In the genomic region with DNA sequence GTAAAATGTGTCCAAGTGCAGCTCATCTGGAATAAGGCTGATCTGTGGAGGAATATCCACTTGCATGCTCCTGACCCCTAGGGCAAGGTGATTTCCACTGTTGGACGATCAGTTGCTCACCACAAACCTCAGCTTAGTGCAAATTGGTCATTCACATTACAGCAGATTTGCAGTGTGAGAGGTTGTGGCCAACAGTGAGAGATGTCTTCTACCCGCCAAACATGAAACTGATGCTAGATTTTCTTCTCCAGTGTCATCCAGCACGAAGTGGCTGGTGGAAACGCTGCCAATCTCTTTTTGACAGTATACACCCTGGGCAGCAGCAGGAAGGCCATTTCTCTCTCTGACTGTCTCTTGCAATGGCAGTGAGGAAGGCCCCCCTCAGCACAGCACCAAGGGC, we compare ENCODE assay signal across 8 mouse cellular contexts. TPM values are rescaled to one million over a fixed set of nuclear protein-coding genes. Genes with fewer than 3 reads are reported as not detected.
DNase-seq lines count a peak whose midpoint lies in the region; ATAC-seq and TF ChIP-seq lines count a peak whose summit lies in the region.

No protein-coding gene starts in this region.

- peak overlapping the region; percentile 97 for H3K27ac ChIP-seq in hindbrain, embryonic 14.5 days

- peaks cover 1% of the 10 kb centered on the region for H3K27me3 ChIP-seq in megakaryocyte, embryonic 14.5 days (replicated peaks)
- no peaks in the 10 kb centered on the region for H3K27me3 ChIP-seq in hindbrain, embryonic 14.5 days (ENCODE audit: control insufficient read depth, insufficient read depth, low read length)
- H3K27me3 ChIP-seq in myocyte (ENCODE audit: control insufficient read depth, insufficient read depth, insufficient read length), result no peaks in the 10 kb centered on the region

- H3K4me2 ChIP-seq in hindbrain, embryonic 14.5 days (replicated peaks), result peak overlapping the region; percentile 75
- peak overlapping the region; percentile 87 for H3K4me2 ChIP-seq in myocyte (ENCODE audit: low read depth)

- H3K4me3 ChIP-seq in megakaryocyte, embryonic 14.5 days (replicated peaks), result peak overlapping the region; percentile 29
- peak overlapping the region; percentile 94 for H3K4me3 ChIP-seq in hindbrain, embryonic 14.5 days (replicated peaks; ENCODE audit: low read length)
- peak overlapping the region; percentile 85 for H3K4me3 ChIP-seq in myocyte

- H3K79me2 ChIP-seq in myocyte (ENCODE audit: control insufficient read depth, insufficient read depth), result peaks cover 31% of the 10 kb centered on the region

- no peaks in the 10 kb centered on the region for H3K9me3 ChIP-seq in megakaryocyte, embryonic 14.5 days
- no peaks in the 10 kb centered on the region for H3K9me3 ChIP-seq in hindbrain, embryonic 14.5 days (ENCODE audit: control insufficient read depth, low read length)

- H3K4me1 ChIP-seq in megakaryocyte, embryonic 14.5 days, result peaks cover 43% of the 10 kb centered on the region
- peaks cover 21% of the 10 kb centered on the region for H3K4me1 ChIP-seq in hindbrain, embryonic 14.5 days (replicated peaks; ENCODE audit: control insufficient read depth, insufficient read depth, low read length)

- no peak for ATAC-seq in megakaryocyte, adult 5-6 weeks (ENCODE audit: poor library complexity, severe bottlenecking)
- no peak for ATAC-seq in hindbrain, embryonic 14.5 days (ENCODE audit: low FRiP score)

- WGBS in hindbrain, embryonic 14.5 days, result 84% methylated on average over 4 of the region's 4 CpGs

- peaks cover 9% of the 10 kb centered on the region for H3K36me3 ChIP-seq in megakaryocyte, embryonic 14.5 days (replicated peaks; ENCODE audit: low read length)
- H3K36me3 ChIP-seq in hindbrain, embryonic 14.5 days (replicated peaks; ENCODE audit: control insufficient read depth, insufficient read depth), result peaks cover 18% of the 10 kb centered on the region
- H3K36me3 ChIP-seq in myocyte (ENCODE audit: control insufficient read depth, insufficient read depth), result no peaks in the 10 kb centered on the region

- TF ChIP-seq POLR2A in myocyte (IDR thresholded peaks at IDR 0.05; ENCODE audit: insufficient read length, low read depth), result no peak

- DNase-seq in adrenal gland, postnatal 14 days, result peak; percentile 12
- no peak for DNase-seq in adrenal gland, adult 2 months
- no peak for DNase-seq in hindbrain, embryonic 14.5 days (ENCODE audit: low spot score)
- no peak for DNase-seq in left cerebral cortex, postnatal 36 days (ENCODE audit: low spot score in 2 of 2)
- no peak for DNase-seq in spleen, adult 18-20 months

- intact Hi-C loops in left cerebral cortex, postnatal 36 days (cut with DNase I), result loop anchor here (5.0 kb wide), 2 partner anchors 53 to 98 kb away; partner anchors contain the start of genes Dnaaf2, Gm49383 and Klhdc1

- peak overlapping the region; percentile 99 for H3K9ac ChIP-seq in hindbrain, embryonic 14.5 days

- H3ac ChIP-seq in myocyte (ENCODE audit: control insufficient read depth, insufficient read length), result no peak overlapping the region

TF ChIP-seq in myocyte, 11 proteins besides CTCF, POLR2A, EP300 and RAD21:
- TF ChIP-seq REST (IDR thresholded peaks at IDR 0.05; ENCODE audit: insufficient read depth, insufficient read length) (no peak), POLR2AphosphoS2 (IDR thresholded peaks at IDR 0.05; ENCODE audit: insufficient read length, low read depth) (no peak), MYOG (IDR thresholded peaks at IDR 0.05; ENCODE audit: control insufficient read depth in 1 of 3, insufficient read depth in 1 of 3, insufficient read length in 2 of 3, low read depth in 2 of 3) (no peak), MAX (IDR thresholded peaks at IDR 0.05; ENCODE audit: low read depth) (no peak), CEBPB (IDR thresholded peaks at IDR 0.05; ENCODE audit: insufficient read depth, poor library complexity, severe bottlenecking) (no peak), E2F4 (IDR thresholded peaks at IDR 0.05; ENCODE audit: insufficient read depth) (no peak), TCF3 (IDR thresholded peaks at IDR 0.05; ENCODE audit: insufficient read length, low read depth) (no peak), TCF12 (IDR thresholded peaks at IDR 0.05; ENCODE audit: insufficient read depth, poor library complexity, severe bottlenecking) (no peak), SRF (IDR thresholded peaks at IDR 0.05; ENCODE audit: control insufficient read depth, insufficient read length, low read depth) (no peak), USF1 (IDR thresholded peaks at IDR 0.05; ENCODE audit: low read depth) (no peak), MYOD1 (IDR thresholded peaks at IDR 0.05; ENCODE audit: control insufficient read depth in 1 of 3, insufficient read length in 2 of 3, low read depth in 2 of 3) (no peak)

RNA-seq across cellular contexts. Expression of gene Klhdc2, which starts 0.8 kb away (rescaled TPM):
- 55.6 and 67.7 TPM in 2 replicates for total RNA-seq in adrenal gland, postnatal 14 days (2021)
- 10 to 100 TPM; 41.6 to 66.7 TPM for total RNA-seq in adrenal gland, adult 2 months (2021)
- 69.8 and 83.5 TPM in 2 replicates for polyA plus RNA-seq in adrenal gland, adult 2 months (2012; rRNA removed)
- 7.4 and 26.4 TPM in 2 replicates for polyA plus RNA-seq in megakaryocyte, embryonic 14.5 days (2012; ENCODE audit: insufficient read depth, low replicate concordance)
- total RNA-seq in megakaryocyte, adult 5-6 weeks (2015), result 35.7 and 38.6 TPM in 2 replicates
- total RNA-seq in megakaryocyte, adult 5-6 weeks (2017), result 34.6 and 36.8 TPM in 2 replicates
- polyA plus RNA-seq in hindbrain, embryonic 14.5 days (2014; fragmentation: Nextera tagmentation; extraction: Ambion mirVana), result 286 TPM in 2 replicates
- polyA plus RNA-seq in myocyte (2012; fragmentation: generic; extraction: Trizol), result 59.9 TPM
- total RNA-seq in left cerebral cortex, postnatal 36 days (2021), result 100 to 1,000 TPM; 128 to 146 TPM

RNA-seq across cellular contexts. Expression of gene Klhdc1, which starts 54.7 kb away (rescaled TPM):
- total RNA-seq in adrenal gland, postnatal 14 days (2021), result 7.8 and 10.0 TPM in 2 replicates
- 1 to 10 TPM; 6.6 to 8.7 TPM for total RNA-seq in adrenal gland, adult 2 months (2021)
- 0.27 and 0.48 TPM in 2 replicates for polyA plus RNA-seq in adrenal gland, adult 2 months (2012; rRNA removed)
- 1.1 and 1.2 TPM in 2 replicates for polyA plus RNA-seq in megakaryocyte, embryonic 14.5 days (2012; ENCODE audit: insufficient read depth, low replicate concordance)
- total RNA-seq in megakaryocyte, adult 5-6 weeks (2015), result 0.91 and 3.5 TPM in 2 replicates
- total RNA-seq in megakaryocyte, adult 5-6 weeks (2017), result 2.9 and 5.1 TPM in 2 replicates
- polyA plus RNA-seq in hindbrain, embryonic 14.5 days (2014; fragmentation: Nextera tagmentation; extraction: Ambion mirVana), result 13.7 and 17.2 TPM in 2 replicates
- 8.1 TPM for polyA plus RNA-seq in myocyte (2012; fragmentation: generic; extraction: Trizol)
- 10 to 100 TPM; 19.0 to 22.5 TPM for total RNA-seq in left cerebral cortex, postnatal 36 days (2021)

Comparison
In these comparisons a context has a peak if more than half of its experiments do, and no peak if none do; other contexts are left out.
1. H3K4me3 ChIP-seq: peak in every context shown above with its lines; median percentile 94 in hindbrain, embryonic 14.5 days; 85 in myocyte; 29 in megakaryocyte, embryonic 14.5 days.